Mouse (Mus musculus) heart, adult 18-20 months (tissue): ENCODE data around the gene Ss18l1. TPM values are rescaled to one million over a fixed set of nuclear protein-coding genes. Genes with fewer than 3 reads are reported as not detected.

Experiments
- DNase-seq, 2 experiments: peaks; one replicate each; pipeline ENCODE4 v3.0.0; 2021 to 2022; ENCODE audit warnings: mixed read lengths in 1 of 2
- total RNA-seq, 2 experiments: library from RNA; stranded (reverse); gene quantifications; 2 replicates each; pipeline ENCODE4 v1.2.3; 2021

Ss18l1 gene
- total RNA-seq, 2 experiments from 2014 or later = 1.9 TPM

DNA sequence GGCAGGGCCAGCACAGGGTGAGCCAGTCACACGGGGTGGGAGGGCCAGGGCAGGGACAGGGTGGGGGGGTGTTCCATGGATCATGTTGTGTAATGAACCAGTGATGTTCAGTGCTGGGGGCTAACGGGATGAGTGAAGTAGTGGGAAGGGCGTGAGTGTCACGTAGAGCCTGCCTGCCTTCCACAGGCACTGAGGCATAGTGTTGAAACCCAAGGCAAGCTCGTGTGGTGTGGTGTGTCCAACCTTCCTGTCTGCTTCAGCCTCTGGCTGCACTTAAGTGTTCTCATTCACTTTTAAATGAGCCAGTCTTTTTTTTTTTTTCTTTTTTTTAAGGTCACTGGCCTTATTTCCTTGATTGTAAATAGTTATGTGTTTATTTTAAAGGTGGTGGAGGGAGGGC is 7.6 kb upstream of the Ss18l1 start:
- DNase-seq = no peak

DNA sequence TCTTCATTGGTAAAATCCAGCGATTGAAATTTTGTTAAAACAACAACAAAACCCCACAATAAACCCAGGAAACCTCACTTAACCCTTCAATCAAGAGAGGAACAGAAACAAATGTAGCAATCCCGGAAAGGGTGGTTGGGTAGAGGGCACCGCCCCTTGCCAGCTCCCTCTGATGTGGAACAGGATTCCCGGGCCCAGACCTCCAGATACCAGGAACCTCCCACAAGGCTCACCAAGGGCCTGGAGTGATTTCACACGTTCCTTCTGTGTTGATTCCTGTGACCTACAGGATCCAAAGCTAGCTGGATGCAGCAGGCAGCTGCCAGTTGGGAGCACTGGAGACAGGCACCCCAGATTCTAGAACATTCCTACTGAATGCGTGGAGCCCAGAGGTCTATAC is 1.9 kb upstream of the Ss18l1 start:
- no peak for DNase-seq

DNA sequence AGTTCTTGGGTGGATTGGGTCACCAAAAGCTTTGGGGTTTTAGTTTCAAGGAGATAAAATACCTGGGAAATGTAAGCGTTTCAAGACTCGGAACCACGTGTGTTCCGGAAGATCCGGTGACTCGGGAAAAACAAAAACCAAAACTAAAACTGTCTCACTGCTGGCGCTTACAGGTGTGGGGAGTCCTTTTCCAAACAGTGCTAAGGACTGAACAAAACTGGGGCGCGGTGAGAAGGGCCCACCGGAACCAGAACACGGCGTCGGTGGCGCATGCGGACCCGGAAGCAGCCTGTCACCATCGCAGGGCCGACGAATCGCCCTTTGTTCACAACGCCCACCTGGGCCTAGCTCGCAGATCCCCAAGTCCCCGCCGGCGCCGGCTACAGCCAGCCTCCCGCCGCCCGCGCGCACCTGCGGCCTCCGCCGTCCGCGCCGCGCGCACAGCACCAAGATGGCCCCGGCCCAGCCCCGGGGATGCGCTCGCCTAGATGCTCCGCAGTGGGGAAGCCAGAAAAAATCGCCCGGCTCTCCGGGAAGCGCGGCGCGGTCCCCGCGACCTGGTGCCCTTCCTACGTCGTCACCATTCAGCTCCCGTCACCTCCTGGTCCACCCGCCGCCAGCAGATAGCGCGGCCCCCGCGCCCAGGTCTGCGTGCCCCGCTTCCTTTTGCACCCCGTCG is 593 bp upstream of the Ss18l1 start:
- peak in 1 of 2 experiments; percentile 39 for DNase-seq

DNA sequence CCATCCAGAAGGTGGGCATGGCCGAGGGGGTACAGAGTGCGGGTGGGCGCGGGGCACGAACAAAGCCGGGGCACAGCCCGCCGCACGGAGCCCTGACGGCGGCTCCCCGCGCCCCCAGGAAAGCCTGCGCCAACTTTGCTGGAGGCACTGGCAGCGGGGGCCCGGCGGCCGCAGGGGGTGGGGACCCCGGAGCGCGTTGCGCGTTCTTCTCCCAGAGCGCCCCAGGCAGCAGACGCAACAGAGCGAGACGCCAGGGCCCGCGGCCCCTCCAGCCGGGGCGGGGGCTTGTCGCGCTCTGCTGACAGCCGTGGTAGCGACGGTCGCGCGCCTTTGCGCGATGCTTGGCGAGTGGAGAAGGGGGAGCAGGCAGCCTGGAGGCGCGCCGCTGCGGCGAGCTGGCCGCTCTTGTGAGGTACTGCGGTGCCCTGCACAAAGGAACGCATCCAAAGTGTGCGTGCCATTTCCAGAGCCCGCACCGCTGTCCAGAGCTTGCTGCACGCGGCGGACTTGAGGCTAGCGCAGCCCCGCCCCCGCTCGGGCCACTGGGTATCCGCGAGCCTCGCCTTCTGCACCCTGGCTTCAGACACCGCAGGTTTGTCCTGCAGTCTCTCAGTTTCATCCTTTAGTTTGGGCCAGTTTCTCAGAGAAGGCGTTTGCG is 678 bp downstream of the Ss18l1 start:
- peak in 1 of 2 experiments; percentile 40 for DNase-seq

DNA sequence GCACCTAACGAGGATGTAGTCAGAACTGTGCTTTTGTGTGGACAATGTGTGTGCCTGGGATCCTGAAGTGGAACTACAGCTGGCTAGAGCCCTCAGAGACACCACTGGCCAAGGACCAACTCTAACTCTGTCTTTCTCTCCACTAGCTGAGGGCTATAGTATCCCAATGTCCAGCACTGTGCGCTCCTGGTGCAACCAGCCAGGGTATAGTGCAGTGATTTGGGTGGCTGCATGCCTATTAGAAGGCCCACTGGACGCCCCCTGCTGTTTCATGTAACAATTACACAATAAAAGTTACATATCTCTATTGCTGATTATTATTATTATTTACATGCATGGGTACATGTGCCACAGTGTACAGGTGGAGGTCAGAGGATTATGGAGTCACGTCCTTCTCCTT is 3.0 kb downstream of the Ss18l1 start:
- peak; percentile 48 to 78 for DNase-seq

DNA sequence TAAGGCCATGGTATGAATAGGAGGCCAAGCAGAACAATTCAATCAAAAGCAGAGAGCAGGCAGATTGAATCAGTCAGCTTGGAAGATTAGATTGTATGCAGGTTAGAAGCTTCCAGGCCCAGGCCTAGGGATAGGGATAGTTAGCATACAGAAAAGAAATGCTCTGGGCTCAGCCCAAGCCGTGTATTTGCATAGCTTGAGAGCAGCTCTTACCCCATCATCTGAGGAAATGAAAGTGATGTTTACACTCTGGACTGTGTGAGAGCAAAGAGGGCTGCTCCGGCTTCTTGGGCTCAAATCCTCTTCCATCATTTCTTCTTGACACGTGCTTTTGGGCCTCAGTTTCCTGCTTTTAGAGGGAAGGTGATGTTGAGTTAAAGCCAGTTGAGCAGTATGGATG is 5.3 kb downstream of the Ss18l1 start:
- no peak for DNase-seq

DNA sequence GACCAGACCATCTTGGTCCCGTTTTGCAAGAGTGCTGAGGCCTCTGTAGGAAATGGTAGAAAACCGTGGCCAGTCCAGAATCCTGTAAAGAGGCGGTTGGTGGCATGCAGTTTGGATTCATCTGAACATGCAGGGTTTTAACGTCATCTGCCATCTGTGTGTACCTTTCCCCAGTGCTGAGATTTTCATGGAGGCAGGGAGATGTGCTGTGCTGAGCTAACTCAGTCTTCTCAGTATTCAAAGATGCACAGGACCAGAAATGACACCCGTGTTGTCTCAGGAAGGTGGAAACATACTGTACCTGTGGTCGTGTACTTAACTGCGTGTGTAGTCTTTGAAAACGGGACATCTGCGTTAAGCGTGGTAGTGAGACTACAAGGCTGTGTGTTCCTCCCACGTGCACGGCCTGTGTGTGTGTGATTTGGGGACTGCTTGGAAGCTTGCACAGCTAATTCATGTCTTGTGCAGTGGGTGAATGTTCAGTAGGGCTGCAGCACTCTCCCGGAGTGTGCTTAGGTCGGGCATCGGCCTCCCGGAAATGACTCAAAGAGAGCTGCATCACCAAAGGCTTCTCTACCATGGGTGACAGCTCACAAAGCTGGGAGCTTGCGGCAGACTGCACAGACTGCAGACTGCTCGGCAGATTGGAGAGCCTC is 5.8 kb downstream of the Ss18l1 start:
- no peak for DNase-seq

DNA sequence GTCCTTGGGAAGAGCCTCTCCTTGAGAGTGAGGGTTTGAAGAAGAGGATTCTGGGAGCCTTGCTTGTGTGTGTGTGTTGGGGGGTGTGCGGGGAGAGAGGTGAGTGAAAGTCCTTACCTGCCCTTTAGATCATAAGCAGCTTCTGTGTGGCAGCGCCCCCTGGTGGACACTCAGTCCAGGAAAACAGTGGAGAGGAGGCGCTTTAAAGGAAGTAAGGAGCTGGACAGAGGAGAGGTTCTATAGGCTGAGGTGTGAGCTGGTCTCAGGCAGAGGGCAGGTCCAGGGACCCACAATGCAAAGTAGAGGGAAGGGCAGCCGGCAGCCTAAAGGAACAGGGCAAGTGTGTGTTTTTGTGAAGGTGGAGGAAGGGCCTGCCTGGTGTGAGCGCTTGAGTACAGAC is 8.7 kb downstream of the Ss18l1 start:
- DNase-seq = peak; percentile 73 to 92

DNA sequence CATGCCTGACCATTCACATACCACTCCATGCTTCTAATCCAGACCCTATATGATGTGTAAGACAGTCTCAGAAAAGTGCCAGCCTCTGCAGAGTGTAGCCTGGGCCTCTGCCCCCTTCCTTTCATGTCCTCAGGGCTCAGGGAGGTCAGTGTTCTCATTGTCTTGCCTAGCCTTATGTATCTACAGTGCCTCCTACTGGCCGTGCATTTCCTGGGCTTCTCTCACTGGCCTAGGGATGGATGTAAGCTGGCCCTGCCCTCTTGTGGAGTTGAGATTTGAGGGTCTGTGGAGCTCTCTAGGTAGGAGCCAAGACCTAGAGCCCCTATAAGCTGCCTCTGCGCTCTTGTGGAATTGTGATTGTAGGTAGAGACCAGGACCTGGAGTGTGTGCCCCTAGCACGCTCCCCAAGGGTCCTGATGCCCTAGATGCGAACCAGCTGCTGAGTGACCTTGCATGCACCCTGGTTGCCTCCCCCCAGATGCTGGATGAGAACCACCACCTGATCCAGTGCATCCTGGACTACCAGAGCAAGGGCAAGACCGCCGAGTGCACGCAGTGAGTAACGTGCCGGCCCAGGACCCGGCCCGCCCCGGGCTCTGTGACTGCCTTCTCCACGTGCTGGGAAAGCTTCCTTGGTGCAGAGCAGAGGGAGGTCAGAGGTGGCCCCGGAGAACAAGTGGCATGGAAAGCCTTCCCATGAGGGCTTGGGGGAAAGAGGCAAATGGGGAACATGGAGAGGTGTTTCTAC is 9.9 kb downstream of the Ss18l1 start:
- DNase-seq = peak in 1 of 2 experiments; percentile 42

DNA sequence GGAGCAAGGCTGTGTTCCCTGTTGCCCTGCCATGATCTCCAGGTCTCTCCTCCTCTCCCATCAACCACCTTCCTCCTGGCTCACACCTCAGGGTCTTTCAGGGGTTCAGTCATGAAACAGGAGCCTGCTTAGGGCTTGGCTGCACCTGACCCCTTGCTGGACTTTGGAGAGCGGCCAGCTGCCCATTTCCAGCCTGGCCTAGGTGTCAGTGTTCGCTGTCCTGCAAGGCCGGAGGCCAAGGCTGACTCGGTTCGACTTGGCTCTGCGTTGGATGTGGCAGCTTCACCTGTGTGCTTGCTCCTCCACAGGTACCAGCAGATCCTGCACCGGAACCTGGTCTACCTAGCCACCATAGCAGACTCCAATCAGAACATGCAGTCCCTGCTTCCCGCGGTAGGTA is 10.7 kb downstream of the Ss18l1 start:
- DNase-seq = no peak

DNA sequence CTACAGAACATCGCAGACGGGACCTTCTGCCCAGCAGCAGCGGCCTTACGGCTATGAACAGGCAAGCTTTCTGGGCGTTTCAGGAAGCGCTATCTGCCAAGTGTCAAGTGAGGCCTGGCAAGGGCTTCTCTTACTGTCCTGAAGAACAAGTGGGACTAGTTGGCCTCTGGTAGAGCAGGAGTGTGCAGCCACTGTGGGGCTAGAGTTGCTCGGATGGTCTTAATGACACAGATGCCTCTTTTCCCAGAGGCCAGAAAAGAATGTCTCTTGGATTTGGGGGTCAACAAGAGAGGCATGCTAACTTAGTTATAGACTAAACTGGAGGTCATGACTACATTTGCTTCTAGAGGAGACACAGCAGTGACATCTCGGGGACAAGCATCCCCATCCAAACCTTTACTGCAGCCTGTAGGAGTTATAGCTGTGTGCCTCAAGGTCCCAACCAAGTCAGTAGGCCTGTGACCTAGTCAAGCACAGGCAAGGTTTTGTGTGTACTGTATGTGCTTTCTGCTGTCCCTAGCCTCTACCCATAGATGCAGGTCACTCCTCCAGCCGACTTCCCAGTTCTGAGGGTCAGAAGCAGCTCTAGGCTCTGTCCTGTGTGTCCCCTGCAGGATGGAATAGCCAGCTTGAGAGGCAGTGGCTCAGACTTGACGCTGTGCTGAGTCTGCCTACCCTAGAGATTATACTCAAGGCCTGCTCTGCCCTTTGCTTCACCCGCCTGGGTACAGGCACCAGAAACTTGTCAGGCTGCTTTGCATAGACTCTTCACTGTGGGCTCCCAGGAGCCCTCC is 21.2 kb downstream of the Ss18l1 start:
- peak; percentile 39 to 42 for DNase-seq

DNA sequence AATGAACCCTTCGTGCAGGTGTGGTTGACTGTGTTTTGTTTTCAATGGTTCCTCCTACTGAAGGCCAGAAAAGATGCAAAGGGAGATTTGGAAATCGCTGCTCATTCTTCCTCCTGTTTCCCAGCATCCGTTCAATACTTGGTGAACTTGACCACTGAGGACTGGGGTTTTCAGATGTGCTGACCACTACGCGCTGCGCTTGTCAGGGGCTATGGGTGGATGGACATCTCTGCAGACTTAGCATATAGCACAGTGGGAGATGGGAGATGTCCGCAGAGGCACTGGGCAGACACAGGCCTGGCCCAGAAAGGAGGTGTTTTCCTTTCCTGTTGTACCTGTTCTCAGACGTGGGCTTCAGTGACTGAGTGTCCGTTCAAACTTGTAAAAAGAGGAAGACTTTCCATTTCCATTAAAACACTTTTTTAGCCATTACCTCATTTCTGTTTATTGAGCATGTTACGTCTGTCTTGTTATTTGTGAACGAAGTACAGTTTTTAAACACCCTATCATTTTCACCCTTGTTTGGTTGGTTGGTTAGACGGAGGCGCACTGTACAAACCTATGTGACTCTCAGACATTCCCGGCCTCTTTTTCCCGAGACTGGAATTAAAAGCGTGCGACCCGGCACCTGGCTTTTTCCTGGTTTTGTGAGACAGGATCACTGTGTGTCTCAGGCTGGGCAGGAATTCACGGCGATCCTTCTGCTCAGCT is 27.6 kb downstream of the Ss18l1 start:
- peak in 1 of 2 experiments; percentile 19 for DNase-seq

DNA sequence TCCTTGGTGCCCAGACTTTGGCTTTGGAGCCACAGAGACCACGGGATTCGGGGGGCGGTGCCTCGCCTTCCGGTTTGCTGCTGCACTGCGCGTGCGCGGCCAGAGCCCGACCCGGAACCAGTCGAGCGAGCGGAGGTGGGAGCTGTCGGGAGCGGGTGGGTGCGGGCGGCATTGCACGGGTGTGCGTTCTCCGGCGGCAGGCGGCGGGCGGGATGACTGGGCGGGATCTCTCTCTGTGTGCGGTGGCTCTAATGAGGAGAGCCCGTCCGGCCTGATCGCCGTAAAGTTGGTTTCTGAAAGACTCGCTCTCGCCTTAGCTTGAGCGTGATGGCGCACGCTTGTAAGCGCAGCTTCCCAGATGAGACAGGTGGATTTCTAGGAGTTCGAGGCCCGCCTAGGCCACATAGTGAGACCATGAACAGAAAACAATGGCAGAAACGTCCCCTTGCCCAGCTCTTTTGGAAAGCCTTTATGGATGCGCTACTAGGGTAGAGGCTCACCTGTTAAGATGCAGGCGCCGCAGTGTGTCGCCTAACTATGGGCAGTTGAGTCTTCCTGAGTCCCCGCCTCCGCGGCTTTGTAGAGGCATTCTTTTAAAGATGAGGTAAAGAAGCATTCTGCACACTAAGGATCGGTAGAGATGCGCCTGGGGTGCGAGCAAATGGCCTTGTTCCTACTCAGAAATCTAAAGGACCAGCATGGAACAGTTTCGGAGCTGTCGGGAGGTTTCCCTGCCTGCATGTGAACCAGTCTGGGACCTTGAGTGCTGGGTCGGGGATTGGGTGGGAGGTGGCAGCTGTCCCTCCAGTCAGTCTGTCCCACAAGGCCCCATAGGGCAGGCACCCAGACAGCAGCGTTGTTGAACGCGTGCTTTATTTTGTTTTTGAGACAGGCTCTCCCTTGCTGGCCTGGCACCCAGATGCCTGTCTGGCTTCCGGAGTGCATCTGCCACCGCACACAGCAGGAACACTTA is 28.5 kb downstream of the Ss18l1 start, which contains the start of gene Mtg2:
TSS of gene Mtg2 (plus strand) at position 108 of the 973 bp plus-strand sequence.
- DNase-seq = peak; percentile 96 to 98

DNA sequence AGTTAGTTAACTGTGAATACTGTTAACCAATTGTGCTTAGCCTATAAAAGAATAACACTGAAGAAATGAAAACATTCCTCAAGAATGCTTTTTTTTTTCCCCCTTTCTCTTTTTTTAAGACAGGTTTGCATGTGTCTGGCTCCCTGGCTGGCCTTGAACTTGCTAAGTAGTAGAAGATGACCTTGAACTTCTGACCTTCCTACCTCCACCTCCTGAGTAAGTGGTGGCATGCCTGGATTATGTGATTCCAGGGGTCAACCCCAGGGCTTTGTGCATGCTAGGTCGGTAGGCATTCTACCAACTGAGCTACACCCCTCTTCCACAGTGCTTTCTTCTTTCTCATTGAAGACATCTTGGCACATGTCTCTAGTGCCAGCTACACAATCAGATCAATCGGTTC is 29.4 kb downstream of the Ss18l1 start:
- DNase-seq = no peak

DNA sequence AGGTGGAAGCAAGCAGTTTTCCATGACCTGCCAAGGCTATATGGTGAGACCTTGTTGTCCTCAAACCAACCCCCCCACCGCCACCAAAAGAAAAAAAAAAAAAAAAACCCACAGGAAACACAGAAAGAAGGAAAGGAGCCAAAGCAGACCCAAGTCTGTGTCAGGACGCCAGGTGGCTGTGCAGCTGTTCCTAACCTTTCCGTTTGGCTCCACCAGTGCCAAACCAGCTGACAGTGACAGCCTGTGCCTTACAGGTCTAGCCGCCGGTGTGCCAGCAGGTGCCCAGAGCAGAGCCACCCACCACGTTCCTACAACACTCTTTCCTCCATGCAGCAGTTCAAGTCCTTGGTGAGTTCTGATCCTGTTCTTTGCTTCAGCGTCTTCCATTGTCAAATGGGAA is 30.6 kb downstream of the Ss18l1 start:
- no peak for DNase-seq

DNA sequence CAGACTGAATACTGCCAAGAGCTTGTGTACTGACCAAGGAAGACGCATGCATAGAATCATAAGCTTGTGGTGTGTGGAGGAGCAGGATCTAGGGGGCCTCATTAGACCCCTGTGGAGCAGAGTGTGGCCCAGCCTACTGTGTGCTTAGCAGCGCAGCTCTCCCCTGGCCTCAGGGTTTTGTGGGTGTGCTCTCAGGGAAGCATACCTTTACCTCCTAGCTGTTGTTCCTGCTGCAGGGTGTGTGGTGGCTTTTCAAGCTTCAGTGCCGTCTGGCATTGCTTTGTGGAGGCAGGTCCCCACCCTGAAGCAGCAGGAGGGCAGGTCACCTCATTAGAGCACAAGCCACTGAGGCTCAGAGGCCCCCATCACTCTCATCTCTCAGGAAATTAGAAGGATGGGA is 35.3 kb downstream of the Ss18l1 start:
- DNase-seq = no peak

DNA sequence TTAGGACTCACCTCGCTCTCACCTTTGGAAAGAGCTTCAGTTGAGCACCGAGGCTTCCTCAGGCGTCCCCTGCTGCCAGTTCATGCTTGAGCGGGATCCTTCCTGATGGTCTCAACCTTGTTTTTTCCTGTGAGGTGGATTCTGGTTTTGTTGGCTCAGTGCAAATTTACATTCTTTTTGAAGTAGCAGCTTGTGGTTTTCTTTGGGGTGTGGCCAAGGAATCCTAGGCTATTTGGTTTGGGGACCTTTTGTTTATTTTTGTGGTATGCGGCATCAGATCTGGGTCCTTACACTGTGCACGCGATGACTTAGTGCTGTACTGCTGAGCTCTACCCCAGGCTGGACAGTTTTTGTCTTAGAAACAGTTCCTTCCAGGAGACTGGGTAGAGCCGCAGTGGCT is 38.4 kb downstream of the Ss18l1 start:
- DNase-seq = no peak

DNA sequence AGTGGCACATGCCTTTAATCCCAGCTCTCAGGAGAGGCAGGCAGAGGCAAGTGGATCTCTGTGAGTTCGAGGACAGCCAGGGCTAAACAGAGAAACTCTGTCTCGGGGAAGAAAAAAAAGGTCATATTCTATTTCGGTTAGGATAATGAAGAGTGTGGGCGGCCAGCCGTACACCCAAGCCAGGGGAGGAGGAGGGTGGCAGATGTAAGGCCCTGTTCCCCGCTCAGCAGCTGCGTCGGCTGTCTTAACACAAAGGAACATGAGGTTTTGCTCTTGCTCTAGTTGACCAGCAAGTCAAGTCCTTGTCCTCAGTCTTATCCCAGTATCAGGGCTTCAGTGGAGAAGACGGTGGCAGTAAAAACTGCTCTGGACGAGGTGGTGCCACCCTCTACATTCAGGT is 40.8 kb downstream of the Ss18l1 start:
- DNase-seq = no peak

DNA sequence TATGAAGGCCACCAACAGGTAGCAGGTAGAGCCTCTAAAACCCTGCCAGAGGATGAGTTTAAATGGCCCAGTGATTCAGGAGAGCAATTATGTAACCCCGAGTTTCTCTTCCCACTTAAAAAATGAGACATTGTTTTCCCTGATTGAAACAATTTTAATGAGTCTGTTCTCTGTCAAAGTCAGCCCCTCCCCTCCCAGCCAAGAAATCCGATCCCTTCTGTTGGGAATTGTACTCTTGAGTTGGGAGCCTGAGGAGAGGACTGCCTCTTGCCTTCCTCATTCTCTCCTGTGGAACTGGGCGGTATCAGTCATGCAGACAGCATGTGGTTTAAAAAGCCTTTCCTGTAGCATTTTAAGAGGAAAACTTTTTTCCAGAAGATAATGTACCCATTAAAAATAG is 42.3 kb downstream of the Ss18l1 start:
- no peak for DNase-seq
